Mouse (Mus musculus): ENCODE results near the gene Pigo.
"Not testable (repeated sequence)": the region's sequence is repeated elsewhere in the genome, so short reads cannot be mapped to it uniquely, and the experiment has no call there.

Gene Pigo

GRCm38 (mm10) chr4:43001272-43001671, 24.3 kb downstream of the Pigo start:
- DNase-seq (ENCODE audit: low spot score), result no peak

- DNase-seq (ENCODE audit: low spot score), result peak; percentile 99
These were observed 25.3 kb downstream of the Pigo start, which contains the start of gene Vcp for GRCm38 (mm10) chr4:43000141-43000986. TSS of gene Vcp (minus strand) at chr4:43000507.

- DNase-seq (ENCODE audit: low spot score), result peak; percentile 75
These were observed 26.0 kb downstream of the Pigo start for GRCm38 (mm10) chr4:42999451-43000140.

GRCm38 (mm10) chr4:42998022-42998421, 27.6 kb downstream of the Pigo start:
- no peak for DNase-seq (ENCODE audit: low spot score)

GRCm38 (mm10) chr4:42988296-42988695, 37.3 kb downstream of the Pigo start:
- no peak for DNase-seq (ENCODE audit: low spot score)

- DNase-seq (ENCODE audit: low spot score), result not testable (repeated sequence)
These were observed 45.2 kb downstream of the Pigo start for GRCm38 (mm10) chr4:42980467-42980866.

GRCm38 (mm10) chr4:42978062-42978461, 47.6 kb downstream of the Pigo start:
- DNase-seq (ENCODE audit: low spot score), result no peak

GRCm38 (mm10) chr4:42973868-42974267, 51.8 kb downstream of the Pigo start:
- DNase-seq (ENCODE audit: low spot score), result no peak

- DNase-seq (ENCODE audit: low spot score), result no peak
These were observed 52.7 kb downstream of the Pigo start for GRCm38 (mm10) chr4:42972952-42973351.

- no peak for DNase-seq (ENCODE audit: low spot score)
These were observed 56.3 kb downstream of the Pigo start, which contains the start of gene 1700022I11Rik for GRCm38 (mm10) chr4:42969304-42969703. TSS of gene 1700022I11Rik (plus strand) at chr4:42969604.
